Mouse (Mus musculus): Measurements from ENCODE around the gene Pdzk1ip1.

DNA sequence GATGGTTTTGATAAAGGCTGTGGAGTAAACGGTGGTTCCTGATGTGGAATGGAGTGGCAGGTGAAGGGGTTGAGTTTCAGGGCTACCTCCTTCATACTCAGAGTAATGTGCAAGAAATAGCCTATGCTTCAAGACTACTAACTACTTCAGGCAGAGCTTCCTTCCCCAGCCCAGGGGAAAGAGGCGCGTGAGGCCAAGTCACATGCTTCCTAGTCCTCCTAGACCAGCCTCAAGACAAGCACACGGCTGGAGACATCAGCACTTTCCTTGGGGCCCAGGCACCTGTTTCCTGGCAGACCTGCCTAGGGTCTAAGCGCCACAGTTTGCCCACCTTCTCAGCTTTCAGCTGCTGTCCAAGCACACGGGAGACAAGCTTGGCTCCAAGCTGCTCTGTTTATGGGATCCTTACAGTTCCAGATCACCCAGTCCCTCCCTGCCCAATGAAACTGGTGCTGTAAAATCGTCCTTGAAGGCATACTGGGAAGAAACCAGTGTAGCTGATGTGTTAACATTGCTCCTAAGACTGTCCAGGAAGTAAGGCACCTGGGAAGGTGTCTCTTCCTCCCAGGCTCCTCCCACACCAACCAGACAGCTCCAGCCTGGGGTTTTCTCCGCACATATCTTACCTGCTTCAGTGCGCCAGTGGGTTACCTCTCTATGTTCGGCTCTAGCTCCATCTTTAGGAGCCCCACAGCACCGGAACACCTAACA is 8.1 kb downstream of the Pdzk1ip1 start:
- TF ChIP-seq E2F4 (IDR thresholded peaks at IDR 0.05; ENCODE audit: borderline replicate concordance, low read depth, low read length) = no peak
- no peak for TF ChIP-seq MAFK (IDR thresholded peaks at IDR 0.05; ENCODE audit: borderline replicate concordance, low read depth, low read length)
